Mouse (Mus musculus): ENCODE measurements around the gene Tns1.

GRCm38 (mm10) chr1:74053068-74053467 is 71.2 kb downstream of the Tns1 start:
- TF ChIP-seq POLR2A (IDR thresholded peaks at IDR 0.05; ENCODE audit: insufficient read depth, low read depth, low read length) (no peak), CTCF (IDR thresholded peaks at IDR 0.05) (no peak)

Measured in heart, adult 2 months (tissue).